Mouse (Mus musculus): ENCODE data around the gene Lactbl1.

DNA sequence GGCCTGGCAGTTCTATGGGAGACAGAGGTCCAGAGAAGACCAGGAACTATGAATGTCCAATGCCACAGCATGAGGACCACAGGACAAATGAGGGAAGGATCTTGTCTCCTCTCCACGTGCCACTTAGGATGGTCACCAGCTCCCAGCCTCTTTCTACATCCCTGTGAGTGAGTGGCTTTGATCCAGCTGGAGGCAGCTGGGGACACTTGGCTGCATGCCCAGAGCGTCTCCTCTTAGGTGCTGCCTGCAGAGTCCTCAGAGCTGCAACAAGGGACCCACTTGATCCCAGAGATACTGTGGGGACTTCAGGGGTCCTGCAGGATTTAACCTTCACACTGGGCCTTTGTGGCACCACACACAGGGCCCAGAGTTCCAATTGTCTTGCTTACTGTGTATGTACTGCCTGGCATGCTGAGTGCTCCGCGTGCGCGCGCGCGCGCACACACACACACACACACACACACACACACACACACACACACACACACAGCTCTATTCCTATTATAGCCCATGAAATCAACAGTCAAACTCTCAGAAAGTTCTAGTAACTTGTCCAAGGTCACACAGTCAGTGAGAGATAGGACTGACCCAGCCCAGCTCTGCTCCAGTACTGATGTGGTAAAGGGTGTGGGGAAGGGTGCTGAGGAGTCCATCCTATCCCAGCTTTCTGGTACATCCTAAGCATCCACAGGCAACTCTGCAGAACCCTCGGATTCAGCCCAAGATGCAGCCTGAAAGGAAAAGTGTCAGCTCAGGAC, 9.0 kb downstream of the Lactbl1 start:
- TF ChIP-seq E2F4 (IDR thresholded peaks at IDR 0.05; ENCODE audit: insufficient read depth) (no peak), USF1 (IDR thresholded peaks at IDR 0.05; ENCODE audit: low read depth) (no peak), MAX (IDR thresholded peaks at IDR 0.05; ENCODE audit: low read depth) (no peak), POLR2A (IDR thresholded peaks at IDR 0.05; ENCODE audit: insufficient read length, low read depth) (no peak), TCF12 (IDR thresholded peaks at IDR 0.05; ENCODE audit: insufficient read depth, poor library complexity, severe bottlenecking) (no peak)
